In genomic region chr5:135463380-135463779, GRCm38 (mm10) we compare ENCODE assay signal across 27 mouse cellular contexts.
DNase-seq lines count a peak whose midpoint lies in the region; ATAC-seq and TF ChIP-seq lines count a peak whose summit lies in the region.
"Had no signal": no experiment of that assay in that cellular context is flagged by ENCODE, and none has a peak within 500 bp of the region (broad histone marks: within the 10 kb centered on the region; RNA-seq: fewer than 3 reads in every experiment).

No protein-coding gene starts in this region.

- H3K4me1 ChIP-seq in bone marrow, adult 2 months (ENCODE audit: control insufficient read depth, insufficient read depth, low read length), result peaks cover 4% of the 10 kb centered on the region; the same call in 1 of the 2 replicates
- H3K4me1 ChIP-seq in liver, embryonic 13.5 days (replicated peaks), result peaks cover 4% of the 10 kb centered on the region; the same call in 1 of the 2 replicates
- H3K4me1 ChIP-seq in hindbrain, postnatal 0 days (ENCODE audit: insufficient read depth, low read length), result 0 out of 2 replicates have a peak, but pooled peaks cover 3% of the 10 kb centered on the region

- no peak overlapping the region for H3K9ac ChIP-seq in liver, embryonic 13.5 days
- H3K9ac ChIP-seq in hindbrain, postnatal 0 days (replicated peaks; ENCODE audit: low read length), result no peak overlapping the region
- H3K9ac ChIP-seq: embryonic facial prominence, embryonic 12.5 days; forebrain, postnatal 0 days; heart, embryonic 15.5 days; kidney, embryonic 15.5 days; midbrain, embryonic 12.5 days; neural tube, embryonic 13.5 days had no signal

- DNase-seq in 416B (ENCODE audit: low read depth), result peak; percentile 55
- DNase-seq in liver, embryonic 13.5 days, result no peak
- DNase-seq in natural killer cell, adult 2 months (ENCODE audit: low spot score in 2 of 2), result no peak
- DNase-seq in gastrocnemius, adult 18-20 months (ENCODE audit: low spot score), result no peak
- no peak for DNase-seq in hindbrain, postnatal 0 days (ENCODE audit: low spot score)
- DNase-seq: adrenal gland, adult 8-10 months; cerebellum, adult 8-10 months; forebrain, postnatal 0 days; gastrocnemius, postnatal 36 days; heart, postnatal 36 days; kidney, postnatal 4 days; left cerebral cortex, postnatal 4 days; right cerebral cortex, adult 18-20 months; right cerebral cortex, postnatal 4 days; thymus, adult 2 months; thymus, postnatal 4 days had no signal

- no peaks in the 10 kb centered on the region for H3K36me3 ChIP-seq in liver, embryonic 13.5 days
- H3K36me3 ChIP-seq in hindbrain, postnatal 0 days (ENCODE audit: insufficient read depth, low read length), result peaks cover under 1% of the 10 kb centered on the region

- no peaks in the 10 kb centered on the region for H3K9me3 ChIP-seq in liver, embryonic 13.5 days (replicated peaks)
- H3K9me3 ChIP-seq in hindbrain, postnatal 0 days (ENCODE audit: low read length), result no peaks in the 10 kb centered on the region
- H3K9me3 ChIP-seq: embryonic facial prominence, embryonic 12.5 days; heart, embryonic 15.5 days; kidney, embryonic 15.5 days; midbrain, embryonic 12.5 days; neural tube, embryonic 13.5 days had no signal

- no peaks in the 10 kb centered on the region for H3K27me3 ChIP-seq in liver, embryonic 13.5 days
- H3K27me3 ChIP-seq in hindbrain, postnatal 0 days (ENCODE audit: insufficient read depth, low read length), result no peaks in the 10 kb centered on the region
- H3K27me3 ChIP-seq: embryonic facial prominence, embryonic 12.5 days; heart, embryonic 15.5 days; kidney, embryonic 15.5 days; midbrain, embryonic 12.5 days; neural tube, embryonic 13.5 days had no signal

- peak; percentile 26; the same call in 1 of the 2 replicates for ATAC-seq in liver, embryonic 13.5 days (ENCODE audit: low read depth)
- peak; percentile 69 for ATAC-seq in megakaryocyte progenitor cell, adult 5-6 weeks (replicated peaks; ENCODE audit: poor library complexity)
- no peak for ATAC-seq in hindbrain, postnatal 0 days
- ATAC-seq: activated CD4-positive, CD25-positive, alpha-beta regulatory T cell, adult 4 months; forebrain, postnatal 0 days; hindbrain, embryonic 16.5 days; intestine, embryonic 16.5 days; lung, postnatal 0 days had no signal

- 24% methylated on average over 8 of the region's 8 CpGs for WGBS in bone marrow, adult 2 months
- WGBS in liver, embryonic 13.5 days (ENCODE audit: insufficient replicate concordance), result 52% methylated on average over 8 of the region's 8 CpGs
- WGBS in hindbrain, postnatal 0 days, result 78% methylated on average over 8 of the region's 8 CpGs

- no peak for TF ChIP-seq CTCF in bone marrow, adult 2 months (IDR thresholded peaks at IDR 0.05; ENCODE audit: control insufficient read depth, insufficient read depth, low read length)
- no peak for TF ChIP-seq CTCF in hindbrain, postnatal 0 days (IDR thresholded peaks at IDR 0.05; ENCODE audit: low read depth)

- peak overlapping the region; percentile 91 for H3K27ac ChIP-seq in bone marrow, adult 2 months (ENCODE audit: control insufficient read depth, insufficient read depth, low read depth, low read length, poor library complexity)
- no peak overlapping the region for H3K27ac ChIP-seq in liver, embryonic 13.5 days
- no peak overlapping the region for H3K27ac ChIP-seq in hindbrain, postnatal 0 days
- H3K27ac ChIP-seq: embryonic facial prominence, embryonic 12.5 days; heart, embryonic 15.5 days; kidney, embryonic 15.5 days; midbrain, embryonic 12.5 days; neural tube, embryonic 13.5 days had no signal

- no peak for TF ChIP-seq POLR2A in bone marrow, adult 2 months (IDR thresholded peaks at IDR 0.05; ENCODE audit: borderline replicate concordance, control insufficient read depth, low read depth, low read length)

- H3K4me3 ChIP-seq in bone marrow, adult 2 months (replicated peaks; ENCODE audit: control insufficient read depth, low read depth, low read length), result peak overlapping the region; percentile 56
- no peak overlapping the region for H3K4me3 ChIP-seq in liver, embryonic 13.5 days (replicated peaks)
- H3K4me3 ChIP-seq in hindbrain, postnatal 0 days (ENCODE audit: low read length), result no peak overlapping the region
- H3K4me3 ChIP-seq: embryonic facial prominence, embryonic 12.5 days; heart, embryonic 15.5 days; kidney, embryonic 15.5 days; midbrain, embryonic 12.5 days; neural tube, embryonic 13.5 days had no signal

- no peak overlapping the region for H3K4me2 ChIP-seq in liver, embryonic 13.5 days
- H3K4me2 ChIP-seq in hindbrain, postnatal 0 days (ENCODE audit: low read depth, low read length), result no peak overlapping the region
- H3K4me2 ChIP-seq: embryonic facial prominence, embryonic 12.5 days; heart, embryonic 15.5 days; kidney, embryonic 15.5 days; midbrain, embryonic 12.5 days; neural tube, embryonic 13.5 days had no signal
